Mouse (Mus musculus) embryonic fibroblast, embryonic 13.5 days (primary cell): ENCODE results near the gene Tsc22d3.

Experiments
- CTCF ChIP-seq: IDR thresholded peaks from 2 replicates; pipeline ENCODE4 v1.5.1; 2011; ENCODE audit warnings: mild to moderate bottlenecking, control low read depth, low read length, moderate library complexity, borderline replicate concordance; ENCODE audit not compliant: insufficient read depth
- POLR2A ChIP-seq: IDR thresholded peaks from 2 replicates; pipeline ENCODE4 v1.6.1; 2011; ENCODE audit warnings: low read depth, mild to moderate bottlenecking, control low read depth, low read length, moderate library complexity

- TF ChIP-seq CTCF (no peak), POLR2A (no peak)
These were observed 69.1 kb downstream of the Tsc22d3 start for GRCm38 (mm10) chrX:140531356-140531755.
